ENCODE assay signal across 7 mouse cellular contexts in the genomic region with DNA sequence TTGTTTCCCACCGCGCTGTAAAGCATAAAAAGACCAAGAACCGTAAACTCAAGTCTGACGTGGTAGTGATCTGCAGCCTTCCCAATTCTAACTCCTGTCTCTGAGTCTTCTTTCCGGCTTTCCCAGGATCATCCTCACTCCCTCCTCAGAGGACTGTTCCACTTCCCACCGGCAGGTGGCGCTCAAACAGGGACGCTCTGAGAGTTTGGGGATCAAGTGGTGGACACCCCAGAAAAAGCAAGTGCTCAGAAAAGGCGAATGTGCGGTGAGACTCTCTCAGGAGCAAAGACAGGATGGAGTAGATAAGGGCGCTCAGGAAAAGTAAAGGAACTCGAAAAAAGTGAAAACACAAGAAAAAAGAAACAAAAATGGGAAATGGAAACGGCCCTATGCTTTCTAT. TPM values are rescaled to one million over a fixed set of nuclear protein-coding genes. Genes with fewer than 3 reads are reported as not detected.
A peak's percentile ranks its signal among the peaks of the same experiment; 100 is the strongest.
DNase-seq lines count a peak whose midpoint lies in the region; ATAC-seq lines count a peak whose summit lies in the region.

No protein-coding gene starts in this region.

- WGBS in hindbrain, embryonic 14.5 days = 28% methylated on average over 13 of the region's 13 CpGs

- H3K27me3 ChIP-seq in hindbrain, embryonic 14.5 days (ENCODE audit: control insufficient read depth, insufficient read depth, low read length) = no peaks in the 10 kb centered on the region

- peak; percentile 84 for ATAC-seq in frontal cortex, adult (ENCODE audit: low TSS enrichment)
- no peak for ATAC-seq in hindbrain, embryonic 14.5 days (ENCODE audit: low FRiP score)
- peak; percentile 70 for ATAC-seq in megakaryocyte-erythroid progenitor cell, adult 5-6 weeks (replicated peaks; ENCODE audit: low FRiP score, low TSS enrichment, poor library complexity, severe bottlenecking)

- no peaks in the 10 kb centered on the region for H3K9me3 ChIP-seq in hindbrain, embryonic 14.5 days (ENCODE audit: control insufficient read depth, low read length)

- 0 out of 2 replicates have a peak, but pooled peaks cover 6% of the 10 kb centered on the region for H3K4me1 ChIP-seq in hindbrain, embryonic 14.5 days (replicated peaks; ENCODE audit: control insufficient read depth, insufficient read depth, low read length)

- no peak overlapping the region for H3K4me3 ChIP-seq in hindbrain, embryonic 14.5 days (replicated peaks; ENCODE audit: low read length)

- H3K4me2 ChIP-seq in hindbrain, embryonic 14.5 days (replicated peaks) = 0 out of 2 replicates have a peak overlapping the region, but pooled peaks have one; percentile 5

- peaks cover 19% of the 10 kb centered on the region for H3K36me3 ChIP-seq in hindbrain, embryonic 14.5 days (replicated peaks; ENCODE audit: control insufficient read depth, insufficient read depth)

- no peak overlapping the region for H3K9ac ChIP-seq in hindbrain, embryonic 14.5 days

- intact Hi-C loops in left cerebral cortex, postnatal 25 days (cut with DNase I) = loop anchor here (1.0 to 10.0 kb wide), 2 partner anchors 68 to 1668 kb away; a partner anchor contains a TSS

- DNase-seq in ZHBTc4 (ENCODE audit: low read depth, low spot score) = peak; percentile 74
- peak; percentile 62 to 76 for DNase-seq in cerebellum, adult 18-20 months
- peak; percentile 74 for DNase-seq in hindbrain, embryonic 14.5 days (ENCODE audit: low spot score)
- DNase-seq in left cerebral cortex, postnatal 25 days (ENCODE audit: low spot score in 2 of 2) = peak; percentile 33 to 46
- peak; percentile 33 to 65 for DNase-seq in spleen, postnatal 10 days (ENCODE audit: low spot score in 2 of 2)

- H3K27ac ChIP-seq in hindbrain, embryonic 14.5 days = no peak overlapping the region

RNA-seq across cellular contexts. Expression of a gene that starts 39.4 kb away (rescaled TPM):
- polyA plus RNA-seq in hindbrain, embryonic 14.5 days (2014; fragmentation: Nextera tagmentation; extraction: Ambion mirVana) = 245 and 288 TPM in 2 replicates
- total RNA-seq in left cerebral cortex, postnatal 25 days (2021) = 10 to 100 TPM; 67.3 to 72.0 TPM
- 208 and 214 TPM in 2 replicates for total RNA-seq in megakaryocyte-erythroid progenitor cell, adult 5-6 weeks (2014; fragmentation: Nextera tagmentation)
- 145 and 165 TPM in 2 replicates for total RNA-seq in megakaryocyte-erythroid progenitor cell, adult 5-6 weeks (2017)
